Mouse (Mus musculus) spleen, adult 2 months (tissue): ENCODE measurements at regions not wholly inside any gene's neighbourhood (a gene's known extent, or its start where the extent isn't known, plus 50 kb on each side); places are given as distances from the start of the nearest gene placed in this dataset.

Experiments
- CTCF ChIP-seq: fragments of 200-500 bp; IDR thresholded peaks from 2 replicates; pipeline ENCODE4 v1.5.1; 2011; ENCODE audit warnings: mild to moderate bottlenecking, inconsistent platforms; ENCODE audit not compliant: insufficient read depth, insufficient read length, insufficient replicate concordance; ENCODE audit errors: extremely low read depth
- POLR2A ChIP-seq: fragments of 200-500 bp; IDR thresholded peaks from 2 replicates; pipeline ENCODE4 v1.6.1; 2011; ENCODE audit warnings: low read depth, low read length, inconsistent platforms

GRCm38 (mm10) chr11:24255201-24256060 is 177.6 kb downstream of the Bcl11a start:
- peak; percentile 22 for TF ChIP-seq POLR2A
- no peak for TF ChIP-seq CTCF
